Mouse (Mus musculus) thymus, adult 2 months (tissue): Measurements from ENCODE around the gene Nup188.

Experiments
- CTCF ChIP-seq: fragments of 200-500 bp; IDR thresholded peaks from 2 replicates; pipeline ENCODE4 v1.5.1; 2012; ENCODE audit warnings: mild to moderate bottlenecking, control low read depth, low read length, moderate library complexity, borderline replicate concordance; ENCODE audit not compliant: control insufficient read depth, poor library complexity, insufficient read depth; ENCODE audit errors: extremely low read depth
- POLR2A ChIP-seq: fragments of 200-500 bp; IDR thresholded peaks from 2 replicates; pipeline ENCODE4 v1.6.1; 2012; ENCODE audit warnings: mild to moderate bottlenecking, low read length, control low read depth, moderate library complexity; ENCODE audit not compliant: control insufficient read depth, poor library complexity, insufficient read depth; ENCODE audit errors: extremely low read depth

GRCm38 (mm10) chr2:30323111-30323510 is 36.9 kb downstream of the Nup188 start:
- TF ChIP-seq POLR2A (no peak), CTCF (no peak)
